Mouse (Mus musculus): ENCODE measurements at regions not wholly inside any gene's neighbourhood (a gene's known extent, or its start where the extent isn't known, plus 50 kb on each side); places are given as distances from the start of the nearest gene placed in this dataset.

- no peak for DNase-seq (ENCODE audit: low spot score in 2 of 2)
These were observed 315.9 kb downstream of the Tmem135 start for GRCm38 (mm10) chr7:89088141-89088540.

GRCm38 (mm10) chr7:89086348-89086747 is 317.7 kb downstream of the Tmem135 start:
- DNase-seq (ENCODE audit: low spot score in 2 of 2) = peak in 1 of 2 experiments; percentile 36

GRCm38 (mm10) chr7:89073939-89074690 is 329.9 kb downstream of the Tmem135 start:
- DNase-seq (ENCODE audit: low spot score in 2 of 2) = no peak

- DNase-seq (ENCODE audit: low spot score in 2 of 2) = no peak
These were observed 334.0 kb downstream of the Tmem135 start for GRCm38 (mm10) chr7:89070030-89070429.

GRCm38 (mm10) chr7:89064462-89064861 is 339.6 kb downstream of the Tmem135 start:
- no peak for DNase-seq (ENCODE audit: low spot score in 2 of 2)

GRCm38 (mm10) chr7:89063630-89064029 is 340.4 kb downstream of the Tmem135 start:
- DNase-seq (ENCODE audit: low spot score in 2 of 2) = no peak

GRCm38 (mm10) chr7:89054494-89054893 is 349.5 kb downstream of the Tmem135 start:
- no peak for DNase-seq (ENCODE audit: low spot score in 2 of 2)

GRCm38 (mm10) chr7:89051240-89051639 is 352.8 kb downstream of the Tmem135 start:
- DNase-seq (ENCODE audit: low spot score in 2 of 2) = peak in 1 of 2 experiments; percentile 44

GRCm38 (mm10) chr7:89046405-89047217 is 357.4 kb downstream of the Tmem135 start:
- no peak for DNase-seq (ENCODE audit: low spot score in 2 of 2)

GRCm38 (mm10) chr7:89042977-89043376 is 361.0 kb downstream of the Tmem135 start:
- peak in 1 of 2 experiments; percentile 21 for DNase-seq (ENCODE audit: low spot score in 2 of 2)

GRCm38 (mm10) chr7:89041287-89041686 is 362.7 kb downstream of the Tmem135 start:
- no peak for DNase-seq (ENCODE audit: low spot score in 2 of 2)

GRCm38 (mm10) chr7:89040139-89040538 is 363.9 kb downstream of the Tmem135 start:
- no peak for DNase-seq (ENCODE audit: low spot score in 2 of 2)

GRCm38 (mm10) chr7:89035138-89035996 is 368.7 kb downstream of the Tmem135 start:
- DNase-seq (ENCODE audit: low spot score in 2 of 2) = no peak

- no peak for DNase-seq (ENCODE audit: low spot score in 2 of 2)
These were observed 380.6 kb downstream of the Tmem135 start for GRCm38 (mm10) chr7:89023230-89024030.

GRCm38 (mm10) chr7:88998815-88999392 is 405.1 kb downstream of the Tmem135 start:
- no peak for DNase-seq (ENCODE audit: low spot score in 2 of 2)

GRCm38 (mm10) chr7:88997815-88998477 is 406.1 kb downstream of the Tmem135 start:
- no peak for DNase-seq (ENCODE audit: low spot score in 2 of 2)

- no peak for DNase-seq (ENCODE audit: low spot score in 2 of 2)
These were observed 429.6 kb downstream of the Tmem135 start for GRCm38 (mm10) chr7:88974436-88974835.

GRCm38 (mm10) chr7:88960841-88961240 is 443.2 kb downstream of the Tmem135 start:
- no peak for DNase-seq (ENCODE audit: low spot score in 2 of 2)

- DNase-seq (ENCODE audit: low spot score in 2 of 2) = no peak
These were observed 443.8 kb downstream of the Tmem135 start for GRCm38 (mm10) chr7:88960190-88960589.
